Mouse (Mus musculus): ENCODE measurements around the gene Slc39a13.
"Not testable (repeated sequence)": the region's sequence is repeated elsewhere in the genome, so short reads cannot be mapped to it uniquely, and the experiment has no call there.

Gene Slc39a13

DNA sequence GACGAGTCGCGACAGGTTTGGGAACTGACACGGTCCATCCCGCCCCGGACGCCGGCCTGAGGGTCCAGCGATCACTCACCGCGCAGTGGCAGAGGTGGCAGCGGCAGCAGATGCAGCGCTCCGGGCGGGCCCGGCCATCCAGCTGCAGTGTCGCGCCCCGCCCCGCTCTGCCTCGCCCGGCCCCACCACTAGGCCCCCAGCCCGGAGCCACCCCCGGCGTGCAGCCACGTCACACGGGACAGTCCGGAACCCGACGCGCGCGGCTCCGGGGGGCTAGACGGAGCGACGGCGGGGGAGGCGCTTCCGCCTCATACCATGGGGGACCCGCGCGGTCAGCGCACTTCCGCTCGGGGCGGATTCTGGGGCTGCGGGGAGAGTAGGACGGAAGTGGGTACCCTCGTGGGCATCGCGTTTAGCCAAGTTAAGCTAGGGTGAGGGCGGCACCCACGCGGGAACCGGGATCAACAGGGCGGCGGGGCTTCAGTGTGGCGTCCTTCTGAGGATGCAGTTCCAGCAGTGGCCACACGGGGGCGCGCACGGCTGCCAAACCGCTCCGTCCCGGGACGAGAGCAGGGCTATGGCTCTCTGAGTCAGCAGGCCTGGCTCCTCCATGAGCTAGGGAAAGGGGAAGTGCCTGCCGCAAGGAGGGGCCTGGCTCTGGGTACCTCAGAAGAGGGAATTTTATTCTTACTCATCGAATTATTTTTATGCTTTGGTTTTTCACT lies at the start of gene Slc39a13:
Gene Slc39a13, minus strand, starts transcription at position 342 of the 725 bp plus-strand sequence.
- DNase-seq (ENCODE audit: low spot score) = peak; percentile 95

DNA sequence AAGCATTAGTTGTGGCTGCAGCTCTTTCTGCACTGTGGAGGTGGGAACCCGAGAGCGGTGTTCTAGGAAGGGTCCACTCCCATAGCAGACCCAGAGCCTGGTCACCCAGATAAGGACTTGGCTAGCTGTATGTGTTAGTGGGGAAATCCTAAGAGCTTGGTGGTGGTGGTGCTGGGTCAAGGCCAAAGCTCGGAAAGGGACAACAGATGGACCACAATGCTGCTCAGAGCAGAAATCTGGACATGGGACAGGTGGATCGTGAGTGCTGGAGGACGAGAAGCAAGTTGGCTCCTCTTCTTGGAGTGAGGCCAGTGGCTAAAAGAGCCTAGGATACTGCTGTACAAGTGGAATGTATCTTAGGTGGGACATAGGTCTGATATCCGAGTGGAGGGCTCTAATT lies 49.3 kb upstream of the Slc39a13 start:
- no peak for DNase-seq (ENCODE audit: low spot score)

DNA sequence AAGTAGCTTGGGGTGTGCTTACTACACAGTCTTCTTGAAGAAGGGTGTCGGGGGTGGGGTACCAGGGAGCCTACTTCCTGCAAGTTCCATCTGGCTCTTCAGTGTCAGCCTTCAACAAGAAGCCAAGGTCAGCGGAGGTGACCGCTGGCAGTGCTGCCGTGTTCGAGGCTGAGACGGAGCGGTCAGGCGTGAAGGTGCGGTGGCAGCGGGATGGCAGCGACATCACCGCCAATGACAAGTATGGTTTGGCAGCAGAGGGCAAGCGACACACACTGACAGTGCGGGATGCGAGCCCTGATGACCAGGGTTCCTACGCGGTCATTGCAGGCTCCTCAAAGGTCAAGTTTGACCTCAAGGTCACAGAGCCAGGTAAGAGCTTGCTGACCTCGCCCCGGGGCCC lies 48.8 kb upstream of the Slc39a13 start:
- no peak for DNase-seq (ENCODE audit: low spot score)

DNA sequence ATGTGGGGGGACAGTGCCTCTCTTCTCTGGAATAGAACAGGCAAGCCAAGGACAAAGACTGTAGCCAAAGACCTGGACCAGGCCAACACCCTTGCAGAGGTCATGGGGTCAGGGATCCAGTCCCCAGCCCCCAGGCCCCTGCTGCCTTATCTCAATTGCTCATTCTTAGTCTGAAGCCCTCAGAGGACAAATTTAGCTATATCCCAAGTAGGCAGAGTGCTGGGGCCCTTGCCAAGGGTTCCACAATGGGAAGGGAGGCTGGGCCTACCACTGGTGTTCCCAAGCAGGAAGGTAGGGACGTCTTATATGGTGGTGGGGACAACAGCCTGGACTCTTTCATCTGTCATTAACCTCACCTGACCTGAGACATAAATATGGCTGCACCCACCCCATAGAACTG lies 48.4 kb upstream of the Slc39a13 start:
- DNase-seq (ENCODE audit: low spot score) = no peak

DNA sequence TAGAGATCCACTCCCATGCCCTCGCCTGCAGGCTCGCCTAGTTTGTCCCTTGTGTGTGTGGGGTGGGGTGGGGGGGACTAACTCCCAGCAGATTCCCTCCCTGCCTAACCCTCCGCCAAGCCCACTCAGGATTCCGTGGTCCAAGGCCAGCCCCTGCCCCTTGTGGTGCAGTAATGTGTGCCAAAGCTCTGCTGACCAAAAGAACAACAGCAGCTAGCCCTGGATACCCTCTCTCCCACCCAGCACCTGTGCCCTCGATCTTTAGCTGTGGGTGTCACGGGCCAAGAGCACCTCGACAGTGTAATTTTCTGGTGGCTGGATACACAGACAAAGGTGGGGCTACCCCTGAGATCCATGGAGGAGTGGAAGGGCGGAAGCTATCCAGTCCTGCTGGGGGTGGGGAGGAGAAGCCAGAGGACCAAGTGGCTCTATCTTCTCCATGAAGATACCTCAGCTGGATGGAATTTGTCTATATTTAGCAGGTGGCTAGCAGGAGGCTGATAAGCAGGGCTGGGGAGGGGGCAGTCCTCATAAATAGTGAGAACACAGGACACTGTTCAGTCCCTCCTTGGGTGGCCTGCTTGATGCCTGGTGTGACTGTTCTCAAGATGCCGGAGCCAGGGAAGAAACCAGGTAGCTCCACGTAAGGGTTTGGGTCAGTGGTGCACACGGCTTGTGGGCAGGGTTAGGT lies 47.5 kb upstream of the Slc39a13 start, which contains the start of gene Mybpc3:
Gene Mybpc3, plus strand, starts transcription at position 560 of the 691 bp plus-strand sequence.
- no peak for DNase-seq (ENCODE audit: low spot score)

DNA sequence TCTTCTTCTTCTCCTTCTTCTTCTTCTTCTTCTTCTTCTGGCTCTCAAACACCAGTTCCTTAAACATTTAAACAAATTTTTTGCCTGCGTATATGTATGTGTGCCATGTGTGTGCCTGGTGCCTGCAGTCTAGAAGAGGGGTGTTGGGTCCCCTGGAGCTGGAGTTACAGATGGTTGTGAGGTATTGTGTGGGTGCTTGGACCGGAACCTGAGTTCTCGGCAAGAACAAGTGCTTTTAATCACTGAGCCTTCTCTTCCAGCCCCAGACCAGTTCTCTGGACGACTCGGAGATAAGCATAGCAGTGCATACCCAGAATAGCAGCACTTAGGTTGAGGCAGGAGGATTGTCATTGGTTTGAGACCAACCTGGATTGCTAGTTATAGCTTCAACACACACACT lies 46.6 kb upstream of the Slc39a13 start:
- no peak for DNase-seq (ENCODE audit: low spot score)

DNA sequence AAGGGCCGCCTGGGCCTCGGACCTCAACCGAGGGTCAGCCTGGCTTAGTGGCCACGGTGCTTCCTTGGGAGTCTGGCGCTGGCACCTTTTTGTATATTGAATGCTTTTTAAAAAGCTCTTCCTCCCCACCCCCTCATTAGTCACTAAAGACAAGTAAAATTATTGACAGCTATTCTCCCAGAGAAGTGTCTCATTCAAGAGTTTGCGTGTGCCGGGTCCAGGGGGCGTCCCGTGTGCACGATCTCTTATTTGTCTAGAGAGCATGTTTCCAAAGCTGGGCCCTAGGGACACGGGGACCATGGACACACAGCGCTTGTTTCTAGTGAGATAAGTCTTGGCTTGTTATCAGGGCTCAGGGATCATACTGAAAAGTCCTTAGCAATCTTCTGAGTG lies 45.4 kb upstream of the Slc39a13 start:
- DNase-seq (ENCODE audit: low spot score) = no peak

DNA sequence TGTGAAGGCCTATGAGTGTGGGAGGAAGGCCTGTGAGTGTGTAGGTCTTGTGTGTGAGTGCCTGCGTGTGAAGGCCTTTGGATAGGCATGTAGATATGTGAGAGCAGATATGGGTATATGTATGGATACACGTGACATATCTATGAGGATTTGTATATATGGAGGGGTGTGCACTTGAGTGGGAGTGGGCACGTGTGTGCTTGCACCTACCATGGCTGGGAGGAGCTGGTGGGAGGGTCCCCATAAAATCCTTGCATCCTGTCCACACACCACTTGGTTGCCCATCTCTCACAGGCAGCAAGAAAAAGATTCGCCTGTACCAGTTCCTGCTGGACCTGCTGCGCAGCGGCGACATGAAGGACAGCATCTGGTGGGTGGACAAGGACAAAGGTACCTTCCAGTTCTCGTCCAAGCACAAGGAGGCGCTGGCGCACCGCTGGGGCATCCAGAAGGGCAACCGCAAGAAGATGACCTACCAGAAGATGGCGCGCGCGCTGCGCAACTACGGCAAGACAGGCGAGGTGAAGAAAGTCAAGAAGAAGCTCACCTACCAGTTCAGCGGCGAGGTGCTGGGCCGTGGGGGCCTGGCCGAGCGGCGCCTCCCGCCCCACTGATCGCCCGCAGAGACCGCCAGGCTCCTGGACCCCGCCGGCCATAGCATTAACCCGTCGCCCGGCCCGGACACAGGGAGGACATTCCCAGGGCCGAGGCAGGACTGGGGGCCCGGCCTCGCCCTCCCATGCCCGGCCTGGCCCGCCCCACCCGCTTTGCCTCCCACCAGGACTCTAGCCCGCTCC lies 44.8 kb upstream of the Slc39a13 start:
- DNase-seq (ENCODE audit: low spot score) = peak; percentile 85

DNA sequence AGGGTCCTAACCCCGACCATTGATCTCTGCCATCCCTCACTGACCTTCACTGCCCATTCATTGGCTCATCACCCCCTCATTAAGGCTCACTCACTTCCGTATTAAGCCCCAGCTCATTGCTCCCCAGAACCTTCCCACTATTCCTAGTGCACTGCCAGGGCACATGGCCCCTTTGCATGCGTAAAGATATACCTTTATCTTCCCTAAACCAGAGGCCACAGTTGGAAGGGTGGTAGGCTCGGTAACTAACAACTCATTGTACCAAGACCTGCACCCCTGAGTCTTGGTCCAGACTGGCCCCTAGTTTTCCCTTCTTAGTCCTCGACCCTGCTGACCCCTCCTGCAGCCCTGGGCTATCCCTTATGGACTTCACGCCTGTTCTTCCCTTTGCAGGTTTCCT lies 43.6 kb upstream of the Slc39a13 start:
- no peak for DNase-seq (ENCODE audit: low spot score)

DNA sequence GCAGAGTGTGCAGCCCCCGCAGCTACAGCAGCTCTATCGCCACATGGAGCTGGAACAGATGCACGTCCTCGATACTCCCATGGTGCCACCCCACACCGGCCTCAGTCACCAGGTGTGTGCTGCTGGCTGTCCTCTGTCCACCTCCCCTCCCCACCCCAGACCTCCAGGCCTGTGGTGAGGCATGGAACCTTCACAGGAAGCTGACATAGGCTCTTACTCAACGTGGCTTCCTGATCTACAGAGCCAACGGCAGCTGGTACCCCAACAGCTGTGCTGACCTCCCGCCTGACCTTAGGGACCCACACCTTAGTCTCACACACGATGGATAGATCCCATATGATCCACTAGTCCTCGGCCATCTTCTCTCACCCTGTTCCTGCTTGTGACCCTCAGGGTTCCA lies 43.1 kb upstream of the Slc39a13 start:
- no peak for DNase-seq (ENCODE audit: low spot score)

DNA sequence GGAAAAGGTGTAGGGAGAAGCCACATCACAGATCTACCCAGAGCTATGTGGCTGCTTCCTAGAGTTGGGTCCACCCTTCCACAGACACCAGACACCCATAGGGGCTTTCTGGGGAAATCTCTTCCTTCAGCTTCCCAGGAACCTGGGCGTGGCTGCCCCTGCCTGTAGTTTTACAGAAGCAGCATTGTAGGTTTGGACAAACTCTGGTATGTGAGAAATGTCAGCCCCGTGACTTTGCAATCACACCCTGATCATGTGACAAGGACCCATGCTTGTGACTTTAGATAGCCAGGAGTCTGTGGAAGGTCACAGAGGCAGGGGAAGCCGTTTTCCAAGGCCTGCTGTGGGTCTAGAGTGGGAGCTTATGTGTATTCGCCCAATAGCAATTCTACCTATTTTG lies 42.3 kb upstream of the Slc39a13 start:
- no peak for DNase-seq (ENCODE audit: low spot score)

DNA sequence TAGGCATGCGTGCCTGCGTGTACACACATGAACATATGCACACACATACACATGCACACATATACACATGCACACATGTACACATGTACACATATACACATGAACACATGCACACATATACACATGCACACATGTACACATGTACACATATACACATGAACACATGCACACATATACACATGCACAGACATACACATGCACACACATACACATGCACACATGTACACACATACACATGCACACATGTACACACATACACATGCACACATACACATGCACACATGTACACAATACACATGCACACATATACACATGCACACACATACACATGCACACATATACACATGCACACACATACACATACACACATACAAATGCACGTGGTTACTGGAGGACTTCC lies 41.6 kb upstream of the Slc39a13 start:
- DNase-seq (ENCODE audit: low spot score) = not testable (repeated sequence)

DNA sequence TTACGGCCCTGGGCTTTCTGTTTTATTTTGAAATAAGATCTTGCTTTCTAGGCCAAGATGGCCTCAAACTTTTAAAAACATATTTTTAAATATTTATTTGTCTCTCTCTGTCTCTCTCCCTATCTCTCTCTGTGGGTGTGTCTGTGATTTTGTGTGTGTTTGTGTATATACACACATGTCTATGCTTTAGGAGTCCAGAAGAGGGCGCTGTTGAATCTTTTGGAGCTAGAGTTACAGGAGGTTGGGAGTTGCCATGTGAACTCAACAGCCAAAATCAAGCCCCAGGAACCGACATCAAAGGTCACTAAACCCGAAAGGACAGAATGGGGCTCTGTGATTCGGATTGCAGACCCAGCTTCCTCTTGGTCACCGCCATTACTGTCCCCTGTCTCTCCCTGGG lies 40.2 kb upstream of the Slc39a13 start:
- DNase-seq (ENCODE audit: low spot score) = no peak

DNA sequence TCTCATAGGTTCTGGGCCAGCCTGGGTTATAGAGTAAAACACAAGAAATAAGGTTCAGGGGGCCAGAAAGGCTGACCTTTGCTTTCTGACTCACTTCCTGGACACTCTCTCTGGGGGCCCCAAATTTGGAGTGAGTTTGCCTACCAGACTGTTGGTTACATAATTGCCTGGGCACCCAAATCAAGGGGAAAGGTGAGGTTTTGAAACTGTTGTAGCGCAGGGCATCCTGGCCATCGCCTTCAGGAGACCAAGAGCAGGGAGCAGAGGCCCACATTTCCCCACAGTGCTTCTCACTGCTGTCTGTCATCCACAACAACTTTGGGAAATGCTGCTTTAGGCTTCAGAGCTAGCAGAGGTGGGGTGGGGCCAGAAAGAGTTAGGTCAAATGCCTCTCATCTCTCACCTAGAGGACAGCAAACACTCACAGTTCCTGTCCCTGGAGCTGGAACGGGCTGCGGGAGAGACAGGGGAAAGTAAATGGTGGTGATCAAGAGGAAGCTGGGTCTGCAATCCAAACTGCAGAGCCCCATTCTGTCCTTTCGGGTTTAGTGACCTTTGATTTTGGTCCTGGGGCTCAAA lies 39.7 kb upstream of the Slc39a13 start:
- no peak for DNase-seq (ENCODE audit: low spot score)

DNA sequence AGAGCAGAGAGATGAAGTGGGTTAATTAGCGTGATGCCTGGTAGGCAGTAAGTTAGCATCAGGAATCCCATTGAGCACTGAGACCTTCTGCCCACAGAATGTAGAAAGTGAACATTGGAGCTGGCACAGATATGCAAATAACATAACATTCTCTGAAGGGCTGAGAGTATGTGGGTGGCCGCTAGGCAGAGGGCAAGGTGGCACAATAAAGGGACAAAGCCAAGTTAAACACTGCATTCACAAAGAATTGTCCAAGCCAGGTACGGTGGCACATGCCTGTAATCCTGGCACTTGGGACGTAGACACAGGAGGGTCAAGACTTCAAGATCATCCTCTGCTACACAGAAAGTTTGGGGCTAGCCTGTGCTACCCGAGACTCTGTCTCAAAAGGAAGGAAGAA lies 39.0 kb upstream of the Slc39a13 start:
- DNase-seq (ENCODE audit: low spot score) = no peak

DNA sequence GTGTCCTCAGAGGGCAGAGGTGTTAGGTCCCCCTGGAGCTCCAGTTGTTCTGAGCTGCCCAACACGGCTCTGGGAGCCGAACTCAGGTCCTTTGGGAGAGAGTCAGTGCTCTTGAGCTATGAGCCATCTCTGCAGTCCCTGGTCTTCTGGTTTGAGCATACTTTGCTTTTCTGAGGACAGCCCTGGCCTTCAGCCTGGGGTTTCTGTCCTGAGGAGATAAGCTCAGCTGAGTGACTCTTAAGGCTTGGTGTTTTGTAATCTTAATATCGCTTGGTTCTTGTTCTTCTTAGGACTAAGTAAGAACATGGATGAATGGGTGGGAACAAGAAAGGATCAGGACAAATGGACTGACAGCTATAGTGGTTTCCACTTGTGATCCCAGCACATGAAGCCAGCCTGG lies 37.9 kb upstream of the Slc39a13 start:
- no peak for DNase-seq (ENCODE audit: low spot score)

DNA sequence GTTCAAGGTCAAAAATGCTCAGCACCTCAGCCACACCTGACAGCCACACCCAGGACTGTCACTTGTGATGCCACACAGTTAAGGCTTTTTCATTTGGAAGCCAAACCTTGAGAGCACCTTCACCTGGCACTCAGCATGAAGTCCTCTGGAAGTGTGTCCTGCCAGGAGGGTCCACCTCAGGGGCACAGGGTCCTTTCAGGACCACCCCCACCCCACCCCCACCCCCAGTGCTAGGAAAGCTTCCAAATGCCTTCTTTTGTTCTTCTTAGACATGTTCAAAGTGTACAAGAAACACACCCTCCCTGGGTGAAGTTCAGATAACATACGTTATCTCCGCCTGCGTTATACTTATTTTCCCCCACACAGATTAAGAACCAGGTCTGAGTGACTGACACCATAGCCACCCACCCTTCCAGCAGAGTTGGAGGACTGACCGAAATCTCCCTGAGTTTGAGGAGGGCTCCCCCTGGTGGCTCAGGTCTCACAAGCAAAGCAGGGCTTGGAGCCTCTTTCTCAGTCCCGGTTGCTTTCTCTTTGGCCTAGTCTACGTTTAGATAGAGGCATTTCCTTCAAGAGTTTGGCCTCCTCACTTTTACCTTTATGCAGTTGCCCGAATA lies 31.0 kb upstream of the Slc39a13 start:
- peak; percentile 68 for DNase-seq (ENCODE audit: low spot score)

DNA sequence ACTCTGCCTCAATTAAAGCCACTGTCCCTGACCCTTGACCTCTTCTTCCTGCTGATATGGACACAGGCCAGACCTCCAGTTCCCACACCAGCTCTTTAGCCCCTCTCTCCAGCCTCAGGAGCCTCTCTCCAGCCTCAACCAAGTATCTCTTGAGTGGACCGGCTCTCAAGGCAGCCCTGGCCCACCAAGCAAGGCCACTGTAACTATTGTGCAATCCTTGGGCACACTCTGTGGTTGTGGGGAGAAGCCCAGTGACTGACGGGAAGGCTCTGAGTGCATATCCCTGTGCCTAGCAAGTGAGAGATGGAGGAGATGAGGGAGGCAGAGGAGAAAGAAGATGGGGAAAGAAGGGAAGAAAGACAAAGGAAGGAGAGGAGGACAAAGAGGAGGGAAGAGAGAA lies 27.9 kb upstream of the Slc39a13 start:
- no peak for DNase-seq (ENCODE audit: low spot score)

DNA sequence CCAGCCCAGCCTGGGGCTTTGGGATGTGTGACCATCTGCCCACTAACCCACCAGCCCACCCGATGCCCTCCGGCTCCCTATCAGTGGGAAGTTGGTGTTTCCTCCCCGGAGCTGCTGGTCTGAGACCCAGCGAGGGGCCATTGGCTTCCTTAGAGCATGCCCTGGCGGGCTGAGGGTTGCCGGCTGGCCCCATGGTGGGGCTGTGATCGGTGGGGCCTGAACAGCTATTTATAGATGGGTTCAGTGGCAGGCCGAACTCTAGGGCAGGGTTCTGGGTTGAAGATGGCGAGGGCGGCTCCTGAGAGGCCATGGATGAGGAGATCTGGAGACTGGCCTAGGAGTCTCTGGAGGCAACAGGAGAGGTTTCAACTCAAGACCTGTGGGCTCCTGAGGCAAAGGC lies 26.8 kb upstream of the Slc39a13 start:
- no peak for DNase-seq (ENCODE audit: low spot score)

DNA sequence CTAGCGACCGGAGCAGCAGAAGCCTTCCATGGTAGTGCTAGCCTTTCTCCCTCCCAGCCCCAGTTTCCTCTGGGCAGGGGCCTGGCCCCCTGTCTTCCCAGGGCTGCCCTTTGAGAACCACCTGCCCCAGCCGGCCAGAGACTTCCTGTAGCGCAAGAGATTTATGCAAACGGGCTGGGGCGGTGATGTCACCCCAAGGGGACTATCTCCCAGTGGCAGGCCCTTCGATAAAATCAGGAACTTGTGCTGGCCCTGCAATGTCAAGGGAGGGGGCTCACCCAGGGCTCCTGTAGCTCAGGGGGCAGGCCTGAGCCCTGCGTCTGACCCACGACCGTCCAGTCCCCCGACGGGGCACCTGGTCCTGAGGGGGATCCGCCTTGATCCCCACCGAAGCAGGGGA lies 26.3 kb upstream of the Slc39a13 start:
- no peak for DNase-seq (ENCODE audit: low spot score)

DNA sequence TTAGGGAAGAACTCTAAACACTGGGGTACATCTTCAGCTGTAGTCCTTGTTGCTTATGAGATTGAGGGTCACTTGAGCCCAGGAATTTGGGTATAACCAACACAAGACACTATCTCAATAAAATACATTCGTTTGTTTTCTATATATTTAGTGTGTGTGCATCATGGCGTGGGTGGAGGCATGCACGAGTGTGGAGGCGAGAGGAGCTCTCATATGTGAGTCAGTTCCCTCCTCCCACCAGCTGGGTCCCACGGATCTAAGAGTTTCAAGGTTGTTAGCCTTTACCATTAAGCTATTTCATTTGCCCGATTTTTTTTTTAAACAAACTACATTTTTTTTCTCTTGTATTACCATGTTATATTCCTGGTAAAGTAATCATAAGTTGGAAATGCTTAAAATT lies 20.6 kb upstream of the Slc39a13 start:
- DNase-seq (ENCODE audit: low spot score) = no peak

DNA sequence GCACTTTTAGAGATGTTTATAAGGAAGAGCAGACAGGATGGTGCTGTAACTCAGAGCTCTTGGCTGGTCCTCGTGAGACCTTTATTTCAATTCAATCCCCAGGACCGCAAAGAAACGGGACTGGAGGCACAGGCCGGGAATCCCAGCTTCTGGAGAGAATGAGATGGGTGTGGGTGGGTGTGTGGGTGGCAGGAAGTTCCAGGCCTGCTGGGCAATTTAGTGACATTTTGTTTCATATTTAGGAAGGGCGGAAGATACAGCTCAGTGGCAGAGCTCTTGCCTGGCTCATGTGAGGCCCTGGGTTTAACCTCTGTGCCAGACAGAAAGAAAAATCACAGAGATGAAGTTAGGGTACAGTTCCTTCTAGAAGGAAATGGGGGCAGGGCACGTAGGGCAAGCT lies 20.0 kb upstream of the Slc39a13 start:
- DNase-seq (ENCODE audit: low spot score) = no peak
